Mouse (Mus musculus) CD4-positive naive resting alpha-beta T cell, adult 76 days (primary cell): ENCODE results near the gene Glt8d1. TPM values are rescaled to one million over a fixed set of nuclear protein-coding genes. Genes with fewer than 3 reads are reported as not detected.

Source experiments
- total RNA-seq: library from RNA; stranded (reverse); gene quantifications from one replicate; pipeline ENCODE4 v1.2.4, GENCODE M21; 2023

The Glt8d1 gene
- 6.5 TPM for total RNA-seq

DNA sequence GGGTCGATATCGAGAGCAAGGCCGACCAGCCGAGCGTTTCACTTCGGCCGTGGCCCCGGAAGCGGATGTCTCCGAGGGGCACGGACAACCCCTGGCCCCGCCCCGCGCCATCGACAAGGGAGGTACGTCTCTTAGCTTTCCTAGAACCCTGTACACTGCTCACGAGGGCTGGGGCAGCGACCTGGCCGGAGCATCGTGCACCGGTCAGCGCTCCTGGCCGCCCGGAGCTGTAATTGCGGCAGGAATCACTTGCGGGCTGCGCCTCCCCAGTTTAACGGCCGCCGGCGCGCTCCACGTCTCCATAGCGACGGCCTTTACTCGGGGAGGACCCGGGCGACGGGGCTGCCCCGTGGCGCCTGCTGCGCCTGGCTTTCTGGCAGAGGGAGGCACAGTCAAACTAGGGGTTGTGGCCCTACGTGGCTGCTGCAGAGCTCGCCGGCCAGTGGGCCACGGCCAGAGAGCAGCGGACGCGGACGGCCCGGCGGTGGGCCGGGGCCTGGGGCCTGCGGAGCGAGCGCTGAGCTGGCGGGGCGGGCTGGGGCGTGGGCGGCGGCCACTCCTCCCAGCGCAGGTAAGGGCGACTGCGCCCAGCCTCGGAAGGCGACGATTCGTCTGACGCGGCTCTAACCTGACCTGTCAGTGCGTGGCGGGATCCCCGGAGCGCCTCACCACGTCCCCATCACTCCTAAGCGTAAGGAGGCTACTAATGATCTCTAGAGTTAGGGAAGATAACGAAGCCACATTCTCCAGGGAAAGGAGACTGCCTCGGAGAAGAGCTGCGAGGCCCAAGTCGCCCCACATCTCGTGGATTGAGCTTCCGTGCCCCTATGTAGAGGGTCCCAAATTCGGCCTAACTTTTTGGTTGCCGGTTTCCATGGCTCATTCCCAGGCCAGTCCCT is at the start of gene Glt8d1, which contains the start of gene Spcs1:
Glt8d1 (plus strand) TSS at position 94 of the 899 bp plus-strand sequence.
Spcs1 (minus strand) TSS at position 366 of the 899 bp plus-strand sequence.

GRCm38 (mm10) chr14:31018860-31019291 is 17.7 kb downstream of the Glt8d1 start, which contains the start of the genes Pbrm1 and Gnl3:
Pbrm1 (plus strand) TSS chr14:31019138.
Gnl3 (minus strand) TSS chr14:31019152.

Other genes with a start within 250 kb of the Glt8d1 start
- 14.9 TPM for gene Tmem110, start 175.8 kb upstream of the Glt8d1 start, total RNA-seq
- gene Mustn1, start 122.2 kb upstream of the Glt8d1 start, total RNA-seq, result 2.5 TPM
- 0.26 TPM for gene Itih4, start 114.9 kb upstream of the Glt8d1 start, total RNA-seq
- 0.44 TPM for gene Itih3, start 77.6 kb upstream of the Glt8d1 start, total RNA-seq
- not detected for gene Itih1, start 58.1 kb upstream of the Glt8d1 start, total RNA-seq
- gene Nek4, start 50.0 kb upstream of the Glt8d1 start, total RNA-seq, result 3.9 TPM
- gene Spcs1, start 272 bp downstream of the Glt8d1 start, total RNA-seq, result 73.7 TPM
- 80.7 TPM for gene Pbrm1, start 17.7 kb downstream of the Glt8d1 start, total RNA-seq
- 282 TPM for gene Gnl3, start 17.8 kb downstream of the Glt8d1 start, total RNA-seq
- 28.1 TPM for gene Smim4, start 127.6 kb downstream of the Glt8d1 start, total RNA-seq
- 0.50 TPM for gene Nt5dc2, start 129.7 kb downstream of the Glt8d1 start, total RNA-seq
- gene Stab1, start 167.2 kb downstream of the Glt8d1 start, total RNA-seq, result 2.1 TPM
- gene Tnnc1, start 206.9 kb downstream of the Glt8d1 start, total RNA-seq, result not detected
- 414 TPM for gene Nisch, start 215.5 kb downstream of the Glt8d1 start, total RNA-seq
- not detected for gene Sema3g, start 216.5 kb downstream of the Glt8d1 start, total RNA-seq
- gene Phf7, start 249.9 kb downstream of the Glt8d1 start, total RNA-seq, result 12.0 TPM